Mouse (Mus musculus): ENCODE results near the gene Ppp2r3a.

Ppp2r3a gene

DNA sequence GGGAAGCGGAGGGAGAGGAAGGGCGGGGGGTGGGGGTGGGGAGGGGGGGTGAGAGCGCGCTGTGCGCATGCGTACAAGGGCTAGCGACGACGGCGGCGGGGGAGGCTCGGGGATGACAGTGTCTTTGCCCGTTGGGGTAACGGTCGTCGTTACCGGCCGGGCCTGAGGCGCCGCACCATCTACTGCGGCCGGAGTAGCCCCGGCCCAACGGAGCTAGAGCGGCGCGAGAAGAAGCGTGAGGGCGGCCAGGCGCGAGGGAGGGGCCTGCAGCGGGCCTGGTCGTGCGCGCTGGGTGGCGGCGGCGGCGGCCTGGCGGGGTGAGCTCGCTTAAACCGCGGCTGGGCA is 177.6 kb downstream of the Ppp2r3a start, which contains the start of gene Msl2:
Gene Msl2, plus strand, starts transcription at position 115 of the 345 bp plus-strand sequence.
- DNase-seq (ENCODE audit: low spot score): no peak

DNA sequence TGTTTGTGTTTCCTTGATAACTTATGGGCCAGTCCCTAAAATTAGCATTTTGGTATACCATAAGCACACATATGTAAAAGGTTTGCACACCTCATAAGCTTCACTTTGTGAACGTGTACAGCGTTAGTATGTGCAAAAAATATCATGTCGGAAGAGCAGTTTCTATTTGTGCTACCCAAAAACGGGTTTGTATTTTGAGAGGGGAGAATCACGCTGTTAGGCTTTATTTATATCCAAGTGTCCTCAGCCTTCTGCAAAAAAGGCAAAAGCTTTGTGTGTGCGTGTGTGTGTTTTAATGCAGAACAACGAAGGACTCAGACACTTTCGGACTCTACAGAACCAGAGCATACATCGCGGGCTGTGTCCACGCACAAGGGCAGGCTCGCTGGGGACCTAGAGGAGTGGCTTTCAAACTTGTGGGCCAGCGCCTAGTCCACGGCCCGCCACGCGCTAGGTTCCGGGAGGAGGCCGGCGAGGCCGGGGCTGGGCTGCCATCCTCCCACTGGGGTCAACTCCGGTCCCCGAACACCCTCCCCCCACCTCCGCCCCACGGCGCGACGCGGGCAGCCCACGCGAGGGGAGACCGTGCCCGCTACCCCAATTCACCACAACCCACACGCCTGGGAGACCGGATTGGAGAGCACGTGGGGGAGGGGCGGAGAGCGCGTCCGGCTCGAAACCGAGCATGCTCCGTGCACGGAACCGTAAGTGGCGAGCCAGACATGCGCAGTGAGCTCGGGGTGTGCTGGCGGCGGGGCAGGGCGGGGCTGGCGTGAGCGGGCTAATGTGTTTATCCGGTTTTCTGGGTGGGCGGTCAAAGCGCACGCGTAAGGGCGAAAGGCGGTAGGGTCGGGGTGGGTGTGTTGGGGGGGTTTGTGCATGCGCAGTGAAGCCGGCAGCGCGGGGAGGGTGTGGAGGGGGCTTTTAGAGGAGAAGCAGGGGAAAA is 178.3 kb downstream of the Ppp2r3a start:
- DNase-seq (ENCODE audit: low spot score): peak; percentile 98

DNA sequence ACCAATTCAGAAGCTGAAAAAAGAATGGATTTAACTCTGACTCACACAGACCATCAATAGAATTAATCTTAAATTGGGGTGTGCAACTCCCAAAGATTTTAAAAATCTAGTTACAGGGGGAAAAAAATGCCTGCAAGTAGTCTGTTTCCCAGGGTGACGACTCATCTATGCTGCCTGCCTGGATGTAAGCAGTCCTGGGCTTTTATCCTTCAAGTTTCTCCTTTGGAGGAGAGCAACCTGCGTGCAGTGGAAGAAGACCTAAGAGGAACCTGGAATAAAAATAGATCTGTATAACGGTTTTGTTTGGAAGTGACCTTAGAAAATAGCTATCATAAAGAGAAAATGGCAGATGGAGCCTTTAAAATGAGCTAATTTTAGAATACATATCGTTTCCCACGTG is 179.1 kb downstream of the Ppp2r3a start:
- DNase-seq (ENCODE audit: low spot score): no peak

DNA sequence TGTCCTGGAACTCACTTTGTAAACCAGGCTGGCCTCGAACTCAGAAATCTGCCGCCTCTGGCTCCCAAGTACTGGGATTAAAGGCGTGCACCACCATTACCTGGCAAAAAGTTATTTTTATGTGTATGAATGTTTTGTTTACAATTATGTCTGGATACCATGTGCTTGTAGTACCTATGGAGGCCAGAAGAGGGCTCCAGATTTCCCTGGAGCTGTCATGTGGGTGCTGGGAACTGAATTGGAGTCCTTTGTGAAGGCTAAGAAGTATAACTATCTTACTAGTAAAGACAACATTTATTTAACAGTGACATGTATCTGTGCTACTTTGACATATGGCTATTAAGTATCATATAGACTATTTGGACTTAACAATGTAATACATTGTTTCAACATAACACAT is 181.8 kb downstream of the Ppp2r3a start:
- DNase-seq (ENCODE audit: low spot score): no peak

DNA sequence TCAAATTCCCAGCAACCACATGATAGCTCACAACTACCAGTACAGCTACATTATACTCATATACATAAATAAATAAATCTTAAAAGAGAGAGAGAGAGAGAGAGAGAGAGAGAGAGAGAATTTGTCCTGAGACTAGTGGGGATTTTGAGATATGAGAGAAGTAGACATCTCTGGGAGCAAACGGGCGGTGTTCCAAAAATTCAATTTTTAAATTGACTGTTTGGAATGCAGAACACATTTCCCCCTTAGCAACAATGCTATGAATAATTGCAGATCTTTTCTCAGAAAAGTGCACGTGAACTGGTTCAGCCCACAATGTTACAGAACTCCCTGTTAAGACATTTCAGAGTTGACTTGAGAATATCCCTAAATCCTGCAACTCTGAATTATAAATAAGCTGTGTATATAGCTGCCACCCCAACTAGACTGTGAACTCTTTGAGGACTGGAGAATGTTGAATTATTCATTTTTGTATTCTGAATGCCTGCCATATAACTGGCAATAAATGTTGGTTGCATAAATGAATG is 186.5 kb downstream of the Ppp2r3a start:
- DNase-seq (ENCODE audit: low spot score): no peak

DNA sequence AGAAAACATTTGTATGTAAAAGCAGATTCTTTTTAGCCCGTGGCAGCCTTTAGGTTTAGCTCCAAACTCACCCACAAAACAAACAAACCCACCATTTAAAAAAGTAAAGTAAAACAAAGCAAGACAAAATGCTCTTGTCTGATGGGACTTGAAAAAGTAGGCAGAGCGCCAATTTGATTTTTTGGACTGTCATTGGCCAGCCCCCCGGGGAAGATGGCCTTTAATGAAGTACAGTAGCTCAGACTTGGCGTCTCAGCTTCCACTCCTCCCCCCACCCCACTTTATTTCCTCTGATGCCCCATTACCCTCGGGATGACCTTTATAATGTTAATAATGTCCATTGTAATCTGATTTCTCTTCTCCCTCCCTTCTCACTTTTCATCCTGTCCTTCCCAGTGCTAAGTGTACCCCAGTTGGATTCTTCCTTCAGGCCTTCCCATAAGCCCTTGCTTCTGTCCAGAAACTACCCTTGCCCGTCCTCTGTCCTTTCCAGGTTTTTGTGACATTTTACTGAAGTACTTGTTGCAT is 189.3 kb downstream of the Ppp2r3a start:
- no peak for DNase-seq (ENCODE audit: low spot score)

DNA sequence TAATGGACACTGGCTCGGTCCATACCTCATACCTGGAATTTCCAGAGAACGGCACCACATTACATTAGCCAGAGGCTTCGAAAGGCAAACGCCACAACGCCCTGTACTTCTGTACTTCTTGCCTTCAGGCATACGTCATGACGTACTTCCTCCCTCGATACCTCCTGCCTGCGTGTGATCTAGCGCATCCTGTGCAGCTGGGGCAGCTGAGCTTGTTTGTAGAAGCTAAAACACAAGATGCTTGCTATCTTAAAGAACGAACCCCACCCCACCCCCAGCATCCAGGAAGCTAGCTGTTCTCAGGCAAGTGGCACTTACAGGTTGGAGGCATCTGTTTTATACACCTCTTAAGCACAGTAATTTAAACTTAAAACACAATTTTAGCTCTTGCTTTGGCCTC is 190.6 kb downstream of the Ppp2r3a start:
- DNase-seq (ENCODE audit: low spot score): no peak

DNA sequence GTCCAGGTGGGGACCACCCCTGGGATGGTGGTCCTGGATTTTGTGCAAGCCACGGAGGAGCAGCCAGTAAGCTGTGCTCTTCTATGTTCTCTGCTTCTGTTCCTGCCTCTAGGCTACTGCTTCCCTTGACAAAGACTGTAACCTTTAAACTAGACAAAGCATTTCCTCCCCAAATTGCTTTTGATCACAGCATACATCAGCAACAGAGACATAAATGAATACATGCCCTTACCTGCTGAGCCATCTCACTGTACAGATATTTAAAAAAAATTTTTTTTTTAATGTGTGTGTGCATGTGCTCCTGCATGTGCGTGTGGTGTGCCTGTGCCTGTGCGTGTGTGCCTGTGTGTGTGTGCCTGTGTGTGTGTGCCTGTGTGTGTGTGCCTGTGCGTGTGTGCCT is 194.4 kb downstream of the Ppp2r3a start:
- DNase-seq (ENCODE audit: low spot score): no peak
